Mouse (Mus musculus) small intestine, adult 10 weeks (tissue): ENCODE data around the gene Actr1b. TPM values are rescaled to one million over a fixed set of nuclear protein-coding genes. Genes with fewer than 3 reads are reported as not detected.

Experiments
- polyA plus RNA-seq: library from polyadenylated mRNA; stranded (reverse); fragments of 350-450 nt; fragmentation: Illumina TruSeq; extraction: RNeasy Lipid Tissue Mini Kit (QIAGEN cat#74804); gene quantifications from one replicate; pipeline ENCODE4 v1.2.3, GENCODE M21; 2014; ENCODE audit warnings: low replicate concordance

The Actr1b gene
- polyA plus RNA-seq: 8.6 TPM

DNA sequence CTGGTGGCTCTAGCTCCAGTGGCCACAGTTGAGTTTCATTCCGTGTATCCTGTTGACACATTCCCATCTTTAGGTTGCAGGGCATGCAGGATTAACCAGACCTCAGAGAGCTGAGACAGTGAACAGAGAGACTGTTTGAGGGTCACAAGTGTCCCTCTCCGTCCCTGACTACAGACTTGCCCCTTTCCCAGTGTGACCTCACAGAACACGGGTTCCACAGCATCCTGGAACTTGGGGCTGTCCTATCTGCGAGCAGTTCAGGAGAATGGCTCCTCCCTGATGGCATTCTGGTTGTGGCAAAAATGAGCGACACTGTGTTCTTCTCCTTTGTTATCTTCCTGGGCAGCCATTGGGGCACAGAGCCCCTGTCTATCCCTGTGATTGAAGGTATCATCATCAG lies at the start of gene Actr1b:
Actr1b (minus strand) TSS at position 112 of the 400 bp plus-strand sequence.

DNA sequence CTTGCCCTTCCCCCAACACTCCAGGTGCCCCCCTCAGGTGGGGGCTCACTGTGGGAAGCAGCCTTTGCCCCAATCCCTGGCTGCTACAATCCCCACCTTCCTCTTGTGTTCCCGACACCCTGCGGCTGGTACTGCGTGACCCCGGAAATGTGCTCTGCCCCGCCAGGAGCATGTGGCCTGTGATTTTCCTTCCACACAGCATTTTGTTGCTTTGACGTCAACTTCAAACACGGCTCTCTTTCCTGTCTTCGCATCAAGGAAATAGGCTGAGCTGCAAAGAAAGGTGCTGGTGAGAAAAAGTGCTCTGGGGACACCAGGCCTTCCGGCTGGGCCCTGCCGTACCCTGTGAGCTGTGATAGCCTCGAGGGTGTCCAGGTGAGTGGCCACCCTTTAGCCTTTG lies 47.3 kb upstream of the Actr1b start, which contains the start of gene Zap70:
Zap70 (plus strand) TSS at position 231 of the 400 bp plus-strand sequence.

DNA sequence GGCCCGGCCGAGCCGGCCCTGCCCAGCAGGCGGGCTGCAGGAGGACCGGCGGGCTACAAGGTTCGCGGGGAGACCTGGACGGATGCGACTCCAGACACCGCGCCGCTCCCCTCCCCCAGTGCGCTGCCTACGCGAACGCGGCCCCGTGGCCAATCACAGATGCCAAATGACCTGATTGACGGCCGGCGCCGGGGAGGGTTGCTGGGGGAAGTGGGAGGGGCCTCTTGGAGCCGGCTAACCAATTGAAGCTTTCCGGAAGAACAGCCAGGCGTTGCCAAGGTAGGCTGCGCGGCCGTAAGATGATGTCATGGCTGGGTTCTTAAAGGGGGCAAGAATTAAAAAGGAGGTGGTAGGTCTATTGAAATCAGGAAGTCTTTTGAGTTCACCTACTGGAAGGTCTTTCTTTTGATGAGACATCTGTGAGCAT lies 4.4 kb downstream of the Actr1b start, which contains the start of gene 4933424G06Rik:
4933424G06Rik (plus strand) TSS at position 296 of the 427 bp plus-strand sequence.

DNA sequence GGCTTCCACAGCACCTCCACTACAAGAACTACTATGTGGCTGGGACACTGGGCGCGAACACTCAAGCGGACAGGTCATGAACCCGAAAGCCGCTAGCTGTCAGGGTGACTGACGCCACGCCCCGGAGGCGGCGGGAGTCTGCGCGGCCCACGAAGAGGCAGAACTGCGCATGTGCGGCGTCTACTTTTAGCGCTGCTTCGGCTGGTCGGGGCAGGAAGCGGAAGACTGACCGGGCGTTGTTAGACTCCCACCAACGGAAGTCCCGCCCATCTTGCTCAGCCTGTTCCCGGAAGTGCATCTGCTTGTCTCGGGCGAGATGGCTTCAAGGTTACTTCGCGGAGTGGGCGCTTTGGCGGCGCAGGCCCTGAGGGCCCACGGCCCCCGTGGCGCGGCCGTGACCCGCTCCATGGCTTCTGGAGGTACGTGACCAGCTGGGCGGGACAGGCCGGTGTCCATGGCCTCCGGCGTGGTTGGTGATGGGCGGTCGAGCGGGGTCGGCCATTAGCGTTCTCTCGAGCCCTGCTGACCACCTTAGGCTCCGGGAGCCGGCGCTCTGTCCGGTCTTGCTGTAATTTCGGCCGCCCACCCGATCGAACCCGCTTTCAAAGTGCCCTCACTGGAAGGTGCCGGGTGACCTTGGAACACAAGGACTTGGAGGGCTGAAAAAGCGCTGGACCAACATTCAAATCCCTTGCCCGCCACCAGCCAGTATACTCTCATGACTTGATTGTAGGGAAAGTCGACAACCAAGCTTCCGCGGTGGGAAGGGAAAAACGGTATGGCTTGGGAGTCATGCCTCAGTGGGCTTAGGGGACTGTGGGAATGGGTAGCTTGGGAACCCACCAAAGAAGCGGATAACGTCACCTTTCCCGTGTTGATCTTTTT lies 22.7 kb downstream of the Actr1b start, which contains the start of gene Cox5b:
Cox5b (plus strand) TSS at position 179 of the 885 bp plus-strand sequence.

DNA sequence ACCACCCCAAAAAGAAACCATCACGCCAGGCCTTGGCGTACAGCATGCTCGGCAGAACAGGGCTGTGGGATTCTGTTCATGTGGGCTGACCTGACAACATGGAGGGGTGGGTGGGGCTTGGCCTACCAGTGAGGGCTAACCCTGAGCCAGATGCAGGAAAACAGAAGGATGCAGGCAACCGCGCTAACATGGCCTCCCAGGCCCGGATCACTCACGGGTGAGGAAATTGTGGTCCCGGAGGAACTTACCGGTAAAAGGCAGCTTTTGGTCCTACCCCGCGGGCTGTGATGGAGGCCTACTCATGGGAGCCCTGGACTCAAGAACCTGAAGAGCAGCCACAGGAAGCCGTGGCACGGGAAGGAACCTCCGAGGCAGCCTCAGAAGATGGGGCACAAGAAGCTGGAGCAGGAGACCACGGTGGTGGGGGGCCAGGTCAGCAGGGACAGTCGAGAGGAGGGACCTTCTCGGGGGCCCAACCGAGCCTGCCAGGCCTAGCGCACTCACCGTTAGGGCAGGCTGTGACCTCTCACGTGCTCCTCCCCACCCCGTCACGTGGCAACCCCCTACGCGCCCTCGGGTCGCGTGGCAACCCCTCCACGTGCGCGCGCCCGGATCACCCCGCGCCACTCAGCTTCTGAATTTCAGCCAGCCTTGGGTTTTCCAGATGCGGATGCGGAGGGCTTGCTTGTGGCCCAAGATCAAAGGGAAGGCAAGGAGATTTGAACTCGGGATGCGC lies 31.4 kb downstream of the Actr1b start, which contains the start of gene Fam178b:
Fam178b (minus strand) TSS at position 564 of the 736 bp plus-strand sequence.

Other genes with a start within 250 kb of the Actr1b start
- gene Cnnm4, start 242.8 kb downstream of the Actr1b start, polyA plus RNA-seq: 13.8 TPM
- gene Cnnm3, start 202.6 kb downstream of the Actr1b start, polyA plus RNA-seq: 3.8 TPM
- not detected for gene Ankrd23, start 177.5 kb downstream of the Actr1b start, polyA plus RNA-seq
- not detected for gene Gm42417, start 175.0 kb downstream of the Actr1b start, polyA plus RNA-seq
- 1.0 TPM for gene Ankrd39, start 167.0 kb downstream of the Actr1b start, polyA plus RNA-seq
- 0.19 TPM for gene Sema4c, start 156.1 kb downstream of the Actr1b start, polyA plus RNA-seq
- not detected for gene Fam178b, start 31.2 kb downstream of the Actr1b start, polyA plus RNA-seq
- gene Cox5b, start 23.0 kb downstream of the Actr1b start, polyA plus RNA-seq: 69.1 TPM
- gene 4933424G06Rik, start 4.3 kb downstream of the Actr1b start, polyA plus RNA-seq: not detected
- not detected for gene Zap70, start 47.4 kb upstream of the Actr1b start, polyA plus RNA-seq
- 58.6 TPM for gene Tmem131, start 229.2 kb upstream of the Actr1b start, polyA plus RNA-seq